In the genomic region with DNA sequence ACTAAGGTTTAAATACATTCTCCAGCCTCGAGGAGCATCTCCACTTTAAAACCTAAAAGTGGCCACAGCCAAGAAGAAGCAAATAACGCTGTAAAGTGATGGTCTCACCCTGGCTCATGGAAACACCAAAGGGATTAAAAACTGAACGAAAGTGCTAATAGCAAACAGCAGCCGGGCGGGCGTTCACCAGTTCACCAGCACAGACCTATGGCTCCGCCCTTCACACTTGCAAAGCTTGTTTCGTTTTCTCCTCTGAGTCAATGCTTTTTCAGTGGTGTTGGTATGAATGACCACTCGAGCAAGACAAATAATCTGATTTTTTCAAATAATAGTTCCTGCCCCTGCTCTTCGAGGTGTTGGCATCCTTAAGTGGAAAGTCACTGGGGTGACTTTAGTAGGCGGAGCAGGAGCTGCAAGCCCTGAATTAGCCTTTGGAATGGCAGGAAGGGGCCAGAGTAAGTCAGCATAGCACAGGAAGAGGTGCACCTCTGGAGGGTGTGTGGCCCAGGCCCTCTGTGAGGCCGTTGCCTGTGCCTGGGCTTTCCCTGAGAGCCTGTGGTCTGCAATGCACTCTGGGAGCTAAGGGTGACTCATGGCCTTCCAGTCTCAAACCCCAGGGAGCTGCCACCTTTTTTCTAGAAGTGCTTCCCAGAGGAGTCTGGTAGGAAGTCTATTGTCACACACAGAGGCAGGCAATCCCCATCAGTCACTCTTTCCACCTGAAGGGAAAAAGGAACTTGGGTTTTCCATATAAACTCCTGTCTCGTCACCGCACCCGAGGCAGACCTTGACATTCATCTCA, we compare ENCODE assay signal across 8 mouse cellular contexts.
DNase-seq lines count a peak whose midpoint lies in the region; ATAC-seq and TF ChIP-seq lines count a peak whose summit lies in the region.

No protein-coding gene starts in this region.

- H3K9me3 ChIP-seq in liver, embryonic 13.5 days (replicated peaks): no peaks in the 10 kb centered on the region
- H3K9me3 ChIP-seq in stomach, embryonic 15.5 days: no peaks in the 10 kb centered on the region

- H3ac ChIP-seq in C2C12 (ENCODE audit: control insufficient read depth, insufficient read length, low read depth): no peak overlapping the region

- 37% methylated on average over 15 of the region's 15 CpGs for WGBS in liver, embryonic 13.5 days (ENCODE audit: insufficient replicate concordance)
- 48% methylated on average over 15 of the region's 15 CpGs for WGBS in stomach, embryonic 15.5 days
- 30% methylated on average over 15 of the region's 15 CpGs for WGBS in thymus, adult 2 months

- H3K27ac ChIP-seq in liver, embryonic 13.5 days: peak overlapping the region; percentile 72
- peak overlapping the region; percentile 80 for H3K27ac ChIP-seq in stomach, embryonic 15.5 days
- H3K27ac ChIP-seq in thymus, adult 2 months (ENCODE audit: control insufficient read depth, insufficient read depth, low read length): no peak overlapping the region

- H3K4me1 ChIP-seq in liver, embryonic 13.5 days (replicated peaks): peaks cover 86% of the 10 kb centered on the region
- H3K4me1 ChIP-seq in stomach, embryonic 15.5 days: peaks cover 10% of the 10 kb centered on the region
- H3K4me1 ChIP-seq in thymus, adult 2 months (replicated peaks; ENCODE audit: control insufficient read depth, insufficient read depth, low read length): peaks cover 3% of the 10 kb centered on the region; the same call in 1 of the 2 replicates

- no peaks in the 10 kb centered on the region for H3K36me3 ChIP-seq in C2C12 (ENCODE audit: control insufficient read depth, insufficient read depth)
- no peaks in the 10 kb centered on the region for H3K36me3 ChIP-seq in liver, embryonic 13.5 days
- no peaks in the 10 kb centered on the region for H3K36me3 ChIP-seq in stomach, embryonic 15.5 days
- no peaks in the 10 kb centered on the region for H3K36me3 ChIP-seq in thymus, adult 2 months (ENCODE audit: control insufficient read depth, insufficient read depth, low read length)

- peaks cover 8% of the 10 kb centered on the region for H3K79me3 ChIP-seq in C2C12 (ENCODE audit: low read depth)

- peak overlapping the region; percentile 15 for H3K4me3 ChIP-seq in C2C12 (ENCODE audit: insufficient read depth, poor library complexity, severe bottlenecking)
- peak overlapping the region; percentile 37 for H3K4me3 ChIP-seq in liver, embryonic 13.5 days (replicated peaks)
- no peak overlapping the region for H3K4me3 ChIP-seq in stomach, embryonic 15.5 days (replicated peaks)
- H3K4me3 ChIP-seq in thymus, adult 2 months (ENCODE audit: control insufficient read depth, insufficient read depth, low read length): no peak overlapping the region

- TF ChIP-seq POLR2A in thymus, adult 2 months (IDR thresholded peaks at IDR 0.05; ENCODE audit: control insufficient read depth, extremely low read depth, insufficient read depth, low read length, poor library complexity): no peak

- DNase-seq in adrenal gland, postnatal 14 days: peak; percentile 58
- DNase-seq in heart, postnatal 4 days: peak; percentile 46
- DNase-seq in liver, embryonic 13.5 days: no peak
- no peak for DNase-seq in embryo, embryonic 10.5 days (ENCODE audit: low spot score)
- DNase-seq in thymus, adult 2 months: no peak
- no peak for DNase-seq in embryo, embryonic 10 days (ENCODE audit: low spot score)

- H3K27me3 ChIP-seq in C2C12 (ENCODE audit: control insufficient read depth, insufficient read depth, insufficient read length): no peaks in the 10 kb centered on the region
- no peaks in the 10 kb centered on the region for H3K27me3 ChIP-seq in liver, embryonic 13.5 days
- no peaks in the 10 kb centered on the region for H3K27me3 ChIP-seq in stomach, embryonic 15.5 days (replicated peaks)
- no peaks in the 10 kb centered on the region for H3K27me3 ChIP-seq in thymus, adult 2 months (ENCODE audit: control insufficient read depth, insufficient read depth, low read length)

- H3K9ac ChIP-seq in liver, embryonic 13.5 days: peak overlapping the region; percentile 55; the same call in 1 of the 2 replicates
- H3K9ac ChIP-seq in stomach, embryonic 15.5 days: no peak overlapping the region

- peak overlapping the region; percentile 56 for H3K4me2 ChIP-seq in liver, embryonic 13.5 days
- H3K4me2 ChIP-seq in stomach, embryonic 15.5 days: peak overlapping the region; percentile 31

- peaks cover 22% of the 10 kb centered on the region for H3K79me2 ChIP-seq in C2C12 (ENCODE audit: control insufficient read depth, insufficient read depth)

- no peak for TF ChIP-seq CTCF in C2C12 (IDR thresholded peaks at IDR 0.05; ENCODE audit: control insufficient read depth, insufficient read depth, insufficient read length)
- TF ChIP-seq CTCF in thymus, adult 2 months (IDR thresholded peaks at IDR 0.05; ENCODE audit: borderline replicate concordance, control insufficient read depth, extremely low read depth, insufficient read depth, low read length, poor library complexity): no peak

- peak; percentile 63 for ATAC-seq in liver, embryonic 13.5 days (ENCODE audit: low read depth)
- ATAC-seq in stomach, embryonic 15.5 days (ENCODE audit: insufficient read depth, low FRiP score, low read depth): peak; percentile 86

TF ChIP-seq in C2C12, 6 proteins besides CTCF, POLR2A, EP300 and RAD21:
- TF ChIP-seq MAX (IDR thresholded peaks at IDR 0.05): peak; percentile 54
- no peak for TF ChIP-seq USF1 (IDR thresholded peaks at IDR 0.05; ENCODE audit: low read depth)

Comparison
In these comparisons a context has a peak if more than half of its experiments do, and no peak if none do; other contexts are left out.
1. H3K4me3 ChIP-seq: peak in C2C12 (single experiment) and liver, embryonic 13.5 days (single experiment); none in stomach, embryonic 15.5 days (single experiment) and thymus, adult 2 months (single experiment).
2. DNase-seq: peak in adrenal gland, postnatal 14 days (single experiment) and heart, postnatal 4 days (single experiment); none in liver, embryonic 13.5 days (single experiment), embryo, embryonic 10.5 days (single experiment), thymus, adult 2 months (single experiment) and embryo, embryonic 10 days (single experiment).